Mouse (Mus musculus): ENCODE measurements around the gene Gata2.
"Not testable (repeated sequence)": the region's sequence is repeated elsewhere in the genome, so short reads cannot be mapped to it uniquely, and the experiment has no call there.

Gene Gata2

GRCm38 (mm10) chr6:88193433-88194052 is at the start of gene Gata2:
Gene Gata2 (plus strand): TSS chr6:88193891.
- DNase-seq (ENCODE audit: low read depth, low spot score): no peak

- no peak for DNase-seq (ENCODE audit: low read depth, low spot score)
These were observed 47.9 kb upstream of the Gata2 start for GRCm38 (mm10) chr6:88145793-88146192.

DNA sequence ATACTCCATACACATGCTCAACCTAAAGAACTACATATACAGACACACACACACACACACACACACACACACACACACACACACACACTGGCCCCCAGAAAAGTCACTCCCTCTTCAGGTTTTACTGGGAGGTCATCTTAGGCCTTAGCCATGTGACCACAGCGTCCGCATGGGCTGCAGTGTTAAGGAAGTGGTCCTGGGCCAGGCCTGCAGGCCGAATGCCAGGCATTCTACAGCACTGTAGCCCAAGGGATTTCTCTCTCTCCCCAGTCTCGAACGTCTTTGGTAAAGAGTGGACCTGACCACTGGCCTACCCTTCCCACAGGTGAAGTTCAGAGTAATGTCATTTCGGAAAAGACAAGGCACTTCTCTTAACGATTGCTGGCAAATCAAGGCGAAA is 47.1 kb upstream of the Gata2 start:
- no peak for DNase-seq (ENCODE audit: low read depth, low spot score)

DNA sequence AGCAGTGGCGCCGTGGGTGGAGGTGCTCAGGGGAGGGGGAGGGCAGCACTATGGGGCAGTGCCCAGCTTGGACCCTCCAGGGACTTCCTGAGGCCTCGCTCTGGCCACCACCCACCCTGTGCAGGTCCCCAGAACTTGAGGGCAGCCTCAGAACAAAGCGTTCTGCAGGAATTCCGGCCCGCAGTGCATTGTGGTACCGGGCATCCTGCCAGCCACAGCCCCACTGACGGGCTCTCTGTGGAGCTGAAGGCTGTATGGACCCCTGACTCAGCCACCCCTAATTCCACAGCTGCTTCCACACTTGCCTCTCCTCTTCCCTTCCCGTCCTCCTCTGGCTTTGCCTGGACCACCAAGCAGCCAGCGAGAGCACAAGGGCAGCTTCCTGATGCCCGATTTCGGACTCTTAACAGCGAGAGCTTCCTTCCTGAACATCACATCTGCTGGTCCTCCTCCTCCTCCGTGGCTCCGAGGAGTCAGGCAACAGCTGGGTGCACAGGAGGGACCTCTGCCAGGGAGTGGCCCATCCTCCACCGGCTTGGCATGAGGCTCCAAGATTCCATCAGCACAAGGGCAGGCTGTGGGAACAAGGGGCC is 46.2 kb upstream of the Gata2 start:
- no peak for DNase-seq (ENCODE audit: low read depth, low spot score)

- DNase-seq (ENCODE audit: low read depth, low spot score): no peak
These were observed 42.4 kb upstream of the Gata2 start for GRCm38 (mm10) chr6:88151335-88151734.

DNA sequence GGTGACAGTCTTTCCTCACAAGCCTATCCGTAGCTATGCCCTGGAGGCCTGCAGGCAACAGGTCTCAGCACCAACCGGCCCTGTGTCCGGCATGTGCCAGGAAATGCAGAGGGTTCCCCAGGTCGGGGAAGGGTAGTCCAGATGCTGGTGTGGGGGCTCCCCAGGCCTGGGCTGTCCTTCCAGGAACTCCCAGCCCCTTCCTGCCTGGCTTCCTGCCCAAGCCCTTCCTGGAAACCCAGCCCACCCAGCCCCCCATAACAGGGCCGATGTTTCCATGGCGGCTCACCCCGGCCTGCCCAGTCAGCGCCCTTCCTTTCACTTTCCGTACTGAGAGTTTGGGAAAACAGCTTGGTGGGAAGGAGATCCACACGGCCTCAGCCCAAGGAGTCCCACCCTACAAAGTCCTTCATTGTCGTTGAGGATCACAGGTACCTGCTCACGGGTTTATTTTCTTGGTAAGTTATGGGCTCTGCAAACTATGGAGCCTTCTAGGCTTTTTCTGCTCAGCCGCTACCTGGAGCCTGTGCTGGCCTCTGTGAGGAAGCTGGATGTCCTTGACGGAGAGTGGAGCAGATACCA is 41.5 kb upstream of the Gata2 start:
- DNase-seq (ENCODE audit: low read depth, low spot score): no peak

GRCm38 (mm10) chr6:88152979-88153378 is 40.7 kb upstream of the Gata2 start:
- no peak for DNase-seq (ENCODE audit: low read depth, low spot score)

DNA sequence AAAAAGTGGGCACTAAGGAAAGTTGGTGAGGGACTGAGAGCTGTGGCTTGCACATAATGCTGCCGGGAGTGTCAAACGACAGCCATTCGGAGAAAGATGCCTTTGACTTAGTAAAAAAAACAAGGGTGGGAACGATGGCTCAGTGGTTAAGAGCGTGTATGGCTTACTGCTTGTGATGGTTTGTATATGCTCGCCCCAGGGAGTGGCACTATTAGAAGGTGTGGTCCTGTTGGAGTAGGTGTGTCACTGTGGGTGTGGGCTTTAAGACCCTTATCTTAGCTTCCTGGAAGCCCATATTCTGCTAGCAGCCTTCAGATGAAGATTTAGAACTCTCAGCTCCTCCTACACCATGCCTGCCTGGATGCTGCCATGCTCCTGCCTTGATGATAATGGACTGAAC is 38.1 kb upstream of the Gata2 start:
- DNase-seq (ENCODE audit: low read depth, low spot score): not testable (repeated sequence)

DNA sequence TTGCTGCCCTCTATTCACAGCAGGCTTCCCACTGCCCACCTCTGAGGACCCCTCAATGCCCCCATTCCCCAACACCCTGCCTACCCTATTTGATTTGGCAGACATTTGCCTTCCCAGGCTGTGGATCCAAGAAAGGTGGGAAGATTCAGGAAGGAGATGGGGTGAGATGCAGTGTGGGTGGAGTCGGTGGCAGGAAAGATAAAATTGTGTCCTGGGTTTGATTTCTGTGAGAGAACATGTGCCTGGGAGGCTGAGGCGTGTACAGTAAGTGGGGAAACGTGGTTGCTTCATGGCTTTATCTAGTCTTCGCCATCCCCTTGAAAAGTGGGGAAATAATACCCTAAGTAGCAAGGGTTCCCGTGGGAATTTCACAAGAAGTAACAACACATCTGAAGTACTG is 34.9 kb upstream of the Gata2 start:
- DNase-seq (ENCODE audit: low read depth, low spot score): no peak

DNA sequence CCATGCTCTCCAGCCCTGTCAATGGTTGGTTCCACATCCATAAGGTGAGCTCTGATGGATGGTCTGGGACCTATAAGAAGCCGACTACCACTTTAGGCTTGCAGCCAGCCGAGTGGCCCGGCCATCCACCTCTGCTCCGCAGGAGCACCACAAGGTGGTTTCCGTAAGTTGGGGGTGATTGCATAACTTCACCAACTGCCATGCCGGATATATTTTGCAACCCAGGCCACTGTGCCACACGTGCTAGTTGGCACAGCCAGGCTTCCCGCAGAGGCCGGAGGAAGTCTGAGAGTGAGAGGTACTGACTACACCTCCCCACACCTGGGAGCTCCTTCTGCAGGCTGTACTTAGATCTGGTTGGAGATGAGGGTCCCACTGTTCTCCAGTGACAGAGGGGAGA is 27.6 kb upstream of the Gata2 start:
- no peak for DNase-seq (ENCODE audit: low read depth, low spot score)

- no peak for DNase-seq (ENCODE audit: low read depth, low spot score)
These were observed 19.5 kb upstream of the Gata2 start for GRCm38 (mm10) chr6:88174191-88174590.

DNA sequence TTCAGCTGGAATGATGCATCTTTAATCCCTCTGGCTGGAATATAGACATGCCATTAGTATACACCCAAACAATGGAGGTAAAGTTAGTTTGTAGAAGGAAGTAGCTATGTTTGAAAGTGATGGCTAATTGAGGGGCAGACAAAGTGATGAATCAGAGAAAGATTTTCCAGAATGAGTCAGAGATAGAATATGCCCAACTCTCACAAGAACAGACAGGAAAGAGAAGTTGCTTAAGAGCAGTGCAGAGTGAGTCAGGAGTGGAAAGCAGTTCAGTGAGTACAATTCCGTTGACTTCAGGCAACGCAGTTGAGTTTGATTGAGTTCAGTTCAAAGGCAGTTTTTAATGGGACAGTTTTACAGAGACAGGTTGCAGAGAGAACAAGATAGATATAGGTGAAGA is 19.0 kb upstream of the Gata2 start:
- no peak for DNase-seq (ENCODE audit: low read depth, low spot score)

GRCm38 (mm10) chr6:88184671-88185070 is 9.0 kb upstream of the Gata2 start:
- DNase-seq (ENCODE audit: low read depth, low spot score): no peak

GRCm38 (mm10) chr6:88188148-88188547 is 5.5 kb upstream of the Gata2 start:
- DNase-seq (ENCODE audit: low read depth, low spot score): no peak

DNA sequence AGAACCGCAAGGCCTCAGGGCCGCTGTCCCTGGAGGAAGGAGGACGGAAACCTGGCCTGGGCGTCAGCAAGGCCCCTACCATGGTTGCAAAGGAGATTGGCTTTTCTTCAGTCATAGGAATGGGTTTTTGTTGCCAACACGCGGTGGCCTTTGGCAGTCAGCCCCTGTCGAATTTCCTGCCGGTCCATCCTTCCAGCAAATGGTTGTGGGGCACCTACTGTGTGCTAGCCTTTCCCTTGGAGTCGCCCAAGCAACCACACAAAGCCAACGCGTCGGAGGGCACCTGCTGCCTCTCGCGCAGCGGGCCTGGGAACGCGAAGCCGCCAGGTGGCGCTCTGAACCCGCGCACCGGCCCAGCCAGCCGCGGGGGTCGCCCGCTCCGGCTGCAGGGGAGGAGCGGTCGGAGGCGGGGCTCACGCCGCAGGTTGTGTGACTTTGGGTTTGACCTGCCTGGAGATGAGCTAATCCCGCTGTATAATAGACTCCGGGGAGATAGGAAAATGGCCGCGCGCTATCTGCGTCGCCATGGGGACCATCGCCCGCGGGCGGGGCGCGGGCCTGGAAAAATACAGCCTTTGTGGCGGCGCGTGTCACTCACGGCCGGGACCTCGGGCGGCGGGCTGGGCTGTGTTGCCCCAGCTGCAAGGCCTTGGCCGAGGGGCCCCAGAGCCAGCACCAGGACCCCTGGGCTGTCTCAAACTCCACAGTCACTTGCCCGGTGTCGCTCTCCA is 4.2 kb upstream of the Gata2 start:
- no peak for DNase-seq (ENCODE audit: low read depth, low spot score)

GRCm38 (mm10) chr6:88190043-88190309 is 3.7 kb upstream of the Gata2 start:
- no peak for DNase-seq (ENCODE audit: low read depth, low spot score)

DNA sequence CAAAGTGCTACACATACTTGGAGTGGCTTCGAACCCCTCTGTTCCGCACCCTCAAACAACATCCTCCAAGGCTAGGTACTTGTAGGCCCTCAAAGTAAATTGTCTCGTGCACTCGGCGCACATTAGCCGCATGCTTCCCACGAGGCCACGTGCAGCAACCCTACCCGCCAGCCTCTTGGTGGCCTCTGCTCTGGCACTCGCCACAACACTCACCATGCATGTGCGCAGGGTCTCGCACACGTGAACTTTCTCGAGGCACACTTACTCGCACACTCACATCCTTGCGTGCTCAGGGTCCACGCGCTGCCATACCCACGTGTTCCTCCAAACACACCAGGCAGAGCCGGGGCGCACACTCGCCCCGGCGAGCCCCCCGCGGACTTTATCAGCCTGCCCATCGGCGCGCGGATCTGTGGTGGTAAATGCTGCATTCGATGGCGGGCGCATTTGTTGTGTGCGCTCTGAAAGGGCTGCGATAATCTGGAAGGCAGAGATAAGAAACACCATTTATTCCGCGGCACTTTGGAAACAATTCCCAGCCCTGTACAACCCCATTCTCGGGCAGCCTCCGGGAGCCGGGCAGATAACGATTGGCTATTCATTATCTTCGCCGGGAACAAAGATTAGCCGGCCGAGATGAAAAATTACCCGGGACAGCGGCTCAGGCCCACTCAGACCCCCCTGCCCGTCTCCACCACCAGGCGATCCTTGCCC is 3.2 kb upstream of the Gata2 start:
- no peak for DNase-seq (ENCODE audit: low read depth, low spot score)

GRCm38 (mm10) chr6:88191024-88191365 is 2.7 kb upstream of the Gata2 start:
- no peak for DNase-seq (ENCODE audit: low read depth, low spot score)

- no peak for DNase-seq (ENCODE audit: low read depth, low spot score)
These were observed 2.1 kb upstream of the Gata2 start for GRCm38 (mm10) chr6:88191411-88192070.

- no peak for DNase-seq (ENCODE audit: low read depth, low spot score)
These were observed 935 bp upstream of the Gata2 start for GRCm38 (mm10) chr6:88192756-88193155.

GRCm38 (mm10) chr6:88194053-88194977 is 624 bp downstream of the Gata2 start:
- no peak for DNase-seq (ENCODE audit: low read depth, low spot score)

Data from brain, embryonic 18.5 days (tissue).